Mouse (Mus musculus) heart, postnatal 4 days (tissue): ENCODE results near the gene Col23a1. TPM values are rescaled to one million over a fixed set of nuclear protein-coding genes. Genes with fewer than 3 reads are reported as not detected.

Source experiments
- DNase-seq: peaks from one replicate; pipeline ENCODE4 v3.0.0; 2021
- total RNA-seq, 2 experiments: library from RNA; stranded (reverse); gene quantifications; 2 replicates each; pipeline ENCODE4 v1.2.3; 2021

Gene Col23a1
- total RNA-seq: 1 to 10 TPM; 5.7 to 6.0 TPM

DNA sequence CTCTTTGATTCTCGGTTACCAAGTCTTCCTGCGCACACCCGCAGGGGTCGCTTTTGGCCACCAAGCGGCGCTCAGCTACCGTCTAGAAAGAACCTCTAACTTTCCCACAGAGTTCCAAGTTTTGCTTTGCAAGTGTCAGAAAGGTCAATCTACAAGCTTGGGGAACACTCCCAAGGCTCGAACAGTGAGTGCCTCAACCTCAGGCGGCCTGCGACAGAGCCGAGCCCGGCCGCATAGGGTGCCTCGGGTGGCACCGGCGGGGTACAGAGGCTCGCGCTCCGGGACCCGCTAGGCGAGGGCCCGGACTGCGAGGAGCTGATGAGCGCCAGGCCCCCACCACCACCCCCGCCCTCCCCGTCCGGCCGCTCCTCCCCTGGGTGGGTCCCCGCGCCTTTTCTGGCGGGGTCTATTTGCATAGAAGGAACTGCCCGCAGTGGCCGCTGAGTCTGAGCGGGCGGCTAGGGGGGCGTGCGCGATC is at the start of gene Col23a1:
Gene Col23a1 (plus strand): TSS at position 357 of the 478 bp plus-strand sequence.
- peak; percentile 83 for DNase-seq

DNA sequence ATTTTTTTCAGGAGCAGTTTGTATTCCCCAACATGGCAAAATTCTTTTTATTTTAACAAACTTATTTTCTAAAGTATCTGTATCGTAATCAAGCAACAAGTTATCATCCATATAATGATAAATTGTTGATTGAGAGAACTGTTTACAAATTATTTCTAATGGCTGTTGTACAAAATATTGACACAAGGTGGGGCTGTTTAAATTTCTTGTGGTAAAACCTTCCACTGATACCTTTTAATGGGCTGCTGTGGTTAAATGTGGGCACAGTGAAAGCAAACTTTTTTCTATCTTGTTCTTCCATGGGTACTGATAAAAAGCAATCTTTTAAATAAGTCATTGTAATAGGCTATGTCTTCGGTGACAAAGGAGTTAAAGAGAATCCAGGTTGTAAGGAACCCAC is 46.8 kb upstream of the Col23a1 start:
- DNase-seq: no peak

DNA sequence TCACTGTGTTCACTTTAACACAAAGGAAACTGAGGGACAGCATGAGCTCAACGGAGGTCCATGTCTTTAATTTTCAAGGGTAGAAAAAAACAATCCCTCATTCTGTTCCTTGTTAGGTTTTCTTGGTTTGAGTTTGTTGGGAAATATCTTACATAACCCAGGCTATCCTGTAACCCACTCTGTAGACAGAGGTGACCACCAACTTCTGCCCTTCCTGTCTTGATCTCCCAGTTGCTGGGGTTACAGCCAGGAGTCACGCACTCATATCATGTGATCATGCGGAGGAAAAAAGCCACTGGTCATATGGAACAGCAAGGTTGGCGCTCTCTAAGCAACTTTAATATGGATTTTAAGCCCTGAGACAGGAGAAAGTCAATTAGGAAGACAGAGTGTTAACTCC is 32.7 kb upstream of the Col23a1 start:
- no peak for DNase-seq

DNA sequence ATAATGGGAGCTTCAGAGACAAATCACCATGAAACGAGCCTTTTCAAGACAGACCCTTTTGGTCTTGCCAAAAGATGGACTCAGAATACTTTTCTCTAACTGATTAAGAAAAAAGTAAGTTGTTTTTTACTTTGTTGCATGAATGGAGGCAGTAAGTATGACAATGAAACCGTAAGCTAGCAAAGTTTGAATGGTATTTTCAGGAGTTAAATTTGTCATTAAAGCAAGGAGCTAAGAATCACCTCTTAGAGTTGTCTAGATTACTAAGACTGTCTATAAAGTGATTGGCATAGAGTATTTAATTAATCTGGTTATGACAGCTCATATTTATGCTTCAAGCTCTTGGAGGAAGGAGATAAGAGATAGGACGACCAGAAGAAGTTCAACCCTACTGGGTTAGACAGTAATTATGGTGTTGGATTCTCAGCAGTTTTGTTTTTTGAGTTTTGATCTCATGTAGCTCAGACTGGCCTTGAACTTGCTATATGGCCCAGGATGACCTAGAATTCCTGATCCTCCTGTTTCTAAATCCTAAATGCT is 28.0 kb upstream of the Col23a1 start, which contains the start of gene Clk4:
Gene Clk4 (plus strand): TSS at position 51 of the 540 bp plus-strand sequence.
- DNase-seq: no peak

DNA sequence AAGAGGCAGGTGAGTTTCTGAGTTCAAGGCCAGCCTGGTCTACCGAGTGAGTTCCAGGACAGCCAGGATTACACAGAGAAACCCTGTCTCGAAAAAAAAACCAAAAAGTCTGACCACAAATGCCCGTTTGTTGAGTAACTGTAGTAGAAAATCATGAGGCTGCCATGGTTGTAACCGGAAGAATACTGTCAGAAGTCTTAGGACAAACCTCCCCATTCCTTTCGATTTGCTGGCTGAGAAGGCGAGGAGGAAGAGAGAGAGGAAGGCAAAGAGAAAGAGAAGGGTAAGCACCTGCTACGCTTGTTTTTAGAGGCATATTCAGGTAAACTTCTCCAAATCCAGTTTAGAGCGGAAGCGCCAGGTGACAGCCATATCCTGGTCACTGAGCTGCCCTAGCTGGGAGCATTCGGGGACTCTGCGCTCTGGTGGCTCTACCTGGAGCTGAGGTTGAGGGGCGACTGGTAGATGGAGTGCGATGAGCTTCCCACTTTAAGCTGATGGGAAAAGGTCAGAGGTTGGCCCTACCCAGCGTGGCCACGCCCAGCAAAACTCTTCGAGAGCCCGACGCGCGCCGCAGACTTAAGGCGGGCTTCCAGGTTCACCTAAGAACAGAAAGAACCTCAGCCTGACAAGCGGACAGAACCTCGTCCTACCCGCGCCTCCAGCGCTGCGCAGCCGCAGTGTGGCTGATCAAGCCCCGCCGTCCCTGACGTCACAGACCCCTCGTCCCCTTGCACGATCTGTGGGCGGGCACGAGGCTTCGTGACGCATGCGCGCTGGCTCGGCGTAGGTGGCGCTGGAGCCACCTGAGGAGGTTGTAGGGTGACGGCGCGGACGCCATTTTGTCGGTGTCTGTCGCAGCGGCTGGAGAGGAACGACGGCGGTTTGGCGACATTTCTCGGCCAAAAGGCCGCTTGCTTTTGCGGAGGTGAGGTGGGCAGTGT is 27.1 kb upstream of the Col23a1 start, which contains the start of gene BC049762:
Gene BC049762 (minus strand): TSS at position 705 of the 944 bp plus-strand sequence.
- DNase-seq: peak; percentile 99

DNA sequence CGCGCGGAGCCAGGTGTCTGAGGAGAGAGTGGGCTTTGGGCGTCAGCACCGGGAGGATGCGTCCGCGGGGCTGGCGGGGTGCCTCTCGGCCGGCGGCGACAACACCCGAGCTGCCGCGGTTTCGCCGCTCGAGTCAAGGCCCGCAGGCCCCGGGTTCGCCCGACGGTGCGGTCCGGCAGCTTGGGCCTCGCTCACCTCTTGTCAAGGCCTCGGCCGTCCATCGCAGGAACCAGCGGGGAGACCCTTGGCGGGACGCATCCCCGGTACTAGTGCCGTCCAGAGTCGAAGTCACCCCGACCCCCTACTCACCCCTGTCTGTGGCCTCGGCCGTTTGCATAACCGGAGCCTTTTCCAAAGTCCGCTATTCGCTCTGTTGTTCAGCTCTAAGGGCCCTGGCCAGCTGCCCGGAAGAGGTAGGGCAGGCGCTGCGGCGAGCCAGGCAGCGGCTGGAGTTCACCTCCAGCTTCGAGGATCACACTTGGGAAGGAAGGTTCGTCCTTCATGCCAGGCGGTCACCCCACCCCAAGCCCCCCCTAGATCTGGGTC is 26.4 kb upstream of the Col23a1 start:
- DNase-seq: peak; percentile 78

DNA sequence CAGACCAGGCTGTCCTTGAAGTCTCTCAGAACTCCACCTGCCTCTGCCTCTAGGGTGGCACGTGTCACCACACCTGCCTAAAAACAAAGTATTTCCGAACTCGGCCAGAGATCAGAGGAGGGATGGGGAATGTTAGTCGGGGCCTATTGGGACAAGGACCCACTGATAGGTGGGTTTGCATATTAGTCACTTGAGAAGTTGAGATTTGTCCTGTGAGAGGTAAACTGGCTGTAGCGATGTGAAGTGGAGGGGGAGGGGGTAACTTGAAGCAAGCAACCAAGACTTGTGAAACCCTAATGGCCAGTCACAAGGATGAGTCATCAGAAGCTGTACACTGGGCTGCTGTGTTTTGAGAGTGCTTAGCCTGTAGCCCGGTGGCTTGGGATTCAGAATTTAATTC is 25.4 kb upstream of the Col23a1 start:
- peak; percentile 10 for DNase-seq

DNA sequence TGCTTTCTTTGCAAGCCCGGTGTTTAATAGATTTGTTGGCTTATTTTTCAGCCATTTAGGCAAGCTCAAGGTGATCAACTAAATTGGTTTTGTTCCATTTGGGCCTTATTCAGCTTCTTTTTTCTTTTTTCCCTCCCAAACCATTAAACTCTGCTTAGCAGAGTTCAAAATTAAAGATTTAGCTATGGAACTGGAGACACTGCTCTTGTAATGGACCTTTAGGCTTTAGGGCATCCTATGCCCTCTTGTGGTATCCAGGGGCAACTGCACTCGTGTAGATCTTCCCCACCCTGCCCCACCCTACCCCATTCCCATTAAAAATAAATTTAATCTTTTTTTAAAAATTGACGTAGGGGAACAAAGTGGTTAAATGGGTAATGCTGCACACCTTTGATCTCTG is 24.4 kb upstream of the Col23a1 start:
- DNase-seq: peak; percentile 22

DNA sequence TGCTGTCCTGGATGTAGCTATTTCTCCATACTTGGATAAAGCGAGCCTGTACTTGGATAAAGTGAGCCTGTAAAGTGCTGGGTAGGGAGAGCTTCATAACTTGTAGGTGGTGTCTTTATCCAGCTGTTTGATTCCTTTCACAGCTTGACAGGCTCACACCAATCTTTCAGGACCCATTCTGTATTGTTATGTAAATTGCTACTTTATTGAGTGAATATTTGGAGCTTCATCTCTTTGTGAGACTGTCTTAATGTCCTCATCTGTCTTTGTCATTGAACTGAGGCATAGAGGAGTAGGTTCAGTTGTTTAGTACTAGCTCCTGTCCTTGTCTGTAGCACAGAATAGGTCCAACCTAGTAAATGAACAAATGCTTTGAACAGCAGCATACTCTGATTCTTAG is 15.3 kb upstream of the Col23a1 start:
- DNase-seq: no peak

DNA sequence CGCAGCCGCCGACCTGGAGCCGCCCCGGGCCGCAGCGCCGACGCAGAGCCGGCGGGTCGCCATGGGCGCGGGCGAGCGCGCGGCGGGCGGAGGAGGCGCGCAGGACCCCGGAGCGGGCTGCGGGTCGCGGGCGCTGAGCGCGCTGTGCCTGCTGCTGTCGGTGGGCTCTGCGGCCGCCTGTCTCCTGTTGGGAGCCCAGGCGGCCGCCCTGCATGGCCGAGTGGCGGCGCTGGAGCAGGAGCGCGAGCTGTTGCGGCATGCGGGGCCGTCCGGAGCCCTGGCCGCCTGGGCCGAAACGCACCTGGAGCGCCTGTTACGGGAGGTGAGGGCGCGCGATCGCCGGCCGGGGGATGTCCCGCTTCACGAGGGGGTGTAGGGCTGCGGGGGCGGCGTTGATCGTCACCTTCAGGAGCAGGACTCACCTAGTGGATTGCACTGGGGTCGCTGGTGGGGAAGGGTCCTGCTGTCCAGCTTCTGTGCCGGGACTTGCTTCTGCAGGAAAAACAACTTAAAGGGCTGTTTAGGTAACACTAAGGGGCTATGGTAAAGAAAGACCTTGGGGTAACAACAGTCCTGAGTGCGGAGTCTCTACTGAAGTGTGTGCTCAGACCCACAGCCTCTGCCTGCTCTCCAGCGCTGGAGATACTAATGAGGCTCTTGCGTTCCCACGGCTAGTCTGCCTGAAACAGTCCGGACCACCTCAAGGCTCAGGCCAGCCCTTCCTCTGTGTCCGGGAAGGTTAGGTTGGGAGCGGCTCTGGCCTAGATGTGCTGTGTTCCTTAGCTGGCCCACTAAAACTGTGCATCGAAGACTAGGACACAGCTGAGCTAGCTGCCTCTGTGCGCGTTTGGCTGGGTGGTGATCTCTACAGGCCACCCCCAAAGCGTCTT is 591 bp downstream of the Col23a1 start:
- peak; percentile 66 for DNase-seq

DNA sequence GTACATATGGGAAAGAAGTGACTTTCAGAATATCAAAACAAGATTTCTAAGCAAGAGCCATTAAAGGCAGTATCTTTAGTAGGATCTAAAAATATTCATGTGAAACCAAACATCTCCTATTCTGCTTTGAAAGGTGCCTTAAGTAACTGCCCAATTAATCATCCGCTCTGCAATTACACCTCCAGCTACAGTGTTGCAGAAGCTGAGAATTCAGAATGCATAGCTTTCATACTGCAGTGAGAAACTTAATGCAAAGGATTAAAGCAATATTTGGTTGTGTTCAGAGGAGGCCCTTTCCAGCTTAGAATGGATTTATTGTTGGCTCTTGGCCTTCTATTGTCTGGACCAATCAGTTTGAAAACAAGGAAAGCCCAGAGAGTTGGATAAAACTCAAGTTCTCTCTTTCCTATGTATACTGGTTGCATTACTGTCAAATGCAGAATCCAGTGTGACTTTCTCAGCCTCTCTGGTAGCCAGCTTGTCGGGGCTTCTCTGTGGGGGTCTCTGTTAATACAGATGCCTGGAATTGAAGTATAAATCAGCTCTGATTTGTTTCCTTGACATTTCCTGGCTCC is 4.3 kb downstream of the Col23a1 start:
- no peak for DNase-seq

DNA sequence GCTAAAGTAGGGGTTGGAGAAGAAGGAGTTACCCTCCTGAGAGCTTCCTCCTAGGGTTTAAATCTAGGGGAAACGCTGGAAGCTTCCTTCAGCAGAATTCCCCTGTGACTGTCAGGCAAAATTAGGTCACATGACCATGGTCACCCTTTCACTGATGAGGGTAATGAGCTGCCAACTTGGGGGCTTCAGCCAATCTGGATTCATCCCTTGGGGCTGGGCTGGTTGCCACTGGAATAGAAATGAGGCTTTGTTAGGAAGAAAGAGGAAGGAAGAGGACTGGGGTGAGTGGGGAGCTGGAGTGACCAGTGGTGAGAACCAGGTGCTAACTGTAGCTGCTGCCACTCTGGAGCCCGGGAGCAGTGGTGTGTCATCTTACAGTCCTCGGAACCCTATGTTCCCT is 6.0 kb downstream of the Col23a1 start:
- no peak for DNase-seq

DNA sequence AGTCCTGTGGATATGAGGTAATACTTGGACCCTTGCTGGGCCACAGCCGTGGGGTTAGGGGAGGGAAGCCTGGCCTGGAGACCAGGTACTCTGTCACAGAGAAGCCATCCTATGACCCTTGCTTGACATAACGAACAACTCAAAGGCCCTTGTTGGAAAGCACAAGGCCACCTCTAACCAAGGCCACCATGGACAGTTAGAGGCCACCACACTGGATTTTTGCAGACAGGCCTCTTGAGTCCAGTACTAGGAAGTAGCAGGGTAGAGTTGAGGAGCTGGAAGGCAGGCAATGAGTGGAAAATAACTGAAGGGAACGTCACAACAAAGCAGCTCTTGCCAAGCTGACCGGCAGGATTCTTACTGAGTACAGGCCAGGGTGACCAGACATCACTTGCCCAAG is 9.0 kb downstream of the Col23a1 start:
- no peak for DNase-seq

DNA sequence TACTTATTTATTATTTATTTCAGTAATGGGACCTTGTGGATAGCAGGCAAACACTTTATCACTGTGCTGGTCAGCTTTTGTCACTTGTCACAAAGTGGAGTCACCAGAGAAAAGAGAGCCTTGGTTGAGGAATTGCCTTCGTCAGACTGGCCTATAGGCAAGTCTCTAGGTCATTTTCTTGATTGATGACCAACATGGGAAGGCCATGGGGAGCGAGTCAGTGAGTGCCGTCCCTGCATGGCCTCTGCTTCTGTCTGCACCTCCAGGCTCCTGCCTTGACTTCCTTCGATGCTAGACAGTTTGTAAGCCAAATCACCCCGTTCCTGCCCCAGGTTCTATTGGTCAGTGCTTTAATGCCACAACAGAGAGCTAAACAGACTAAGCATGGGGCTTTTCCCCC is 12.7 kb downstream of the Col23a1 start:
- no peak for DNase-seq

DNA sequence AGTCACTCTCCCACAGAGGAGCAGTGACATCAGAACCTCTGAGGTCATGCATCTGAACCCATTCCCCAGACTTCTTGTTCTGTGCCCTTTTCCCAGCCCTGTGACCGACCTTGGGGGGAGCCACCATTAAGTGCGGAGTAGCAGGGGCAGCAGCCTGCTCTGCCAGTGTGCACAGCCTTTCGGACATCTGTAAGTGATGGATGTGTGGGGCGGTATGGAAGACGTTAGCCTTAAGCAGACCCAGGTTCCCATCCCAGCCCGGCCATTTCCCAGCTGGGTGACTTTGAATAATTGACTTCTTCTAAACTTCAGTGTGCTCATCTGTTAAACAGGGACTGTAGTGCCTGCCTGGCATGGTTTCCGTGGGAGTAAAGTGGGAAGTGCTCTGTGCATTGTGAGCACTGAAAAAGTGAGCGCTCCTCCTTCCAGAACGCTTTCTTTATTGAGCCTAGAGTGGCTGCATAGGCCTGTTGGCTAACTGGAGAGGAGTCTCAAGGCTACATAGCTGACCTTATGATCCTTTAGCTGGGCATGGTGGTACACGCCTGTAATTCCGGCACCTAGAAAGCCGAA is 14.3 kb downstream of the Col23a1 start:
- DNase-seq: no peak

DNA sequence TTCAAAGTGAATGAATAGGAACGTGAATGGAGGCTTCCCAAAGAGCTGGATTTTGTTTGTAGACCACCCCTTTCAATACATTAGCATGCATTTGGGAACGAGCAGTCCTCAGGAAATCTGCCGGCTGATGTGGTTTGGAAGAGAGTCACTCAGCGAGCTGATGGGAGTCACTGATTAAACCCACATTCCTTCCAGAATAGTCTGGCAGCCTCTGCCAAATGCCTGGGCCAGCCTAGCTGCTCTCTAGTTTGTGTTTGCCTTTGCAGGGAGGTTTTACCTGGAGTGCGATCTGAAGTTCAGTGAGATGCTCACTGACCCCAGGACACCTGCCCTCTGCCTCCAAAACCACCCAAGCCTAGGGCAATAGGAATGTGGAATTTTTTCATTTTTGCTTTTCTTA is 18.6 kb downstream of the Col23a1 start:
- no peak for DNase-seq

DNA sequence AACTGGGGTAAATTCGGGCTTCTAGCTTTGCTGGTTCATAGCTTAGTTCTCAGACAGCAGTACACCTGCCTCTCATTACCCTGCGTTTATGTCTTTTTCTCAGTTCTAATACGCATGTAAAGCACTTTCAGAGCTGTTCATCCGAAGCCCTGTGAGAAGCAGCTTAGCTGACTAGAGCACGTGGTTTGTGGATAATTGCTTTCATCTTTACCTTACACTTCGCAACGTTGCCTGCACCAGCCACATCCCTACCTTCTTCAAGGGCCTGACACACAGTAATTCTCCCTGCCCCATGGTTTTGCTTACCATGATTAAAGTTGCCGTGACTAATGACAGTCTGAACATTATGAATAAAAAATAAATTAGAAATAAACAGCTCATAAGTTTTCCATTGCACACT is 22.1 kb downstream of the Col23a1 start:
- DNase-seq: no peak

DNA sequence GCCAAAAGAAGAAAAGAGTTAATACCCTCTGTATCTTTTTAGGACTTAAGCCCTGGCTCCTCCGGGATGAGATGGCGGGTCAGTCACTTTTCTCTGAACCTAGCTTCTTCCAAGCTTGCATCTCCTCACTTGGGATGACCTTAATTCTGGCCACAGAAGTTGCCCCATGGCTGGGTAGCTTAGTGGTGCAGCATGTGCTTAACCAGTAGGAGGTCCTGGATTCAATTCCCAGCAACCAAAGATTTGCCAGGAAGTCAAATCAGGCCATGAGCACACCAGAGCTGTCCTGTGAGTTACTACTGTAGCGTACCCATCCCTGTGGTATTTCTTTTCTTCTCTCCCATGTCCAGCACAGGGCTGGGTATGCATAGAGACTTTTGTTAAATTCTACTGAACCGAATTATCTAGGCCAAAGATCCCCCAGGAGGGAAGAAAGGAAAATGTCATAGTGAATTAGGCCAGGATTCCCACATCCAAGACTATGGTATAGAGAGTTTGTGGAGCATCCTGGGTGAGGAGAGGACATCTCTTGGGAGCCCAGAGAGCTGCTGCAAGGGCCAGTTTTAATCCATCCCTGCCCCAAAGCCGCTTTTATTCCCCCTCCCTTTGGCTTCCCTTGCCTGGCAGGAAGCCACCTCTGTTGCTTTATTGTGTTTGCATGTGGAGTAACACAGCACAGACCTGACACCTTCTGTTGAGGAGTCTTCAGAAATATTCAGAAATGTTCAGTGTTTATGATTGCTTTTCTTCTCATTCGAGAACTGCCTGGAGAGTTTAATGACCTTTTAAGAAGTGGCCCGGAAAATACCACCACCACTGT is 26.5 kb downstream of the Col23a1 start:
- DNase-seq: no peak

DNA sequence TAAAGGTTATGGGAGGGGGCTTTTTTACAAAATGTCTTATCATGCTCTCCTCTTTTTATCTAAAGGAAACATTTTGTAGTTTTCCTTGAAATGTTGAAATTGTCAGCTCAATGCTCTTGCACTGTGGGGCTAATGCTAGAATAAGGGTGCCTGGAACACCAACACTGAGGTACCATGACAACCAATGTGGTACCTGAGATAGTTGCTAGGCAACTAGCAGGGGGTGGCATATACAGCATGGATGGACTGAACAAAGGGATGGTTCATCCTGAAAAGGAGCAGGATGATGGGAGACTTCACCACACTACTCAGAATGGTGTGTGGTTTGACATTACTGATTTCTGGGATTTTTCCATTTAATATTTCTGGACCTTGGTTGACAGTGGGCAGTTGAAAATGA is 30.9 kb downstream of the Col23a1 start:
- no peak for DNase-seq

DNA sequence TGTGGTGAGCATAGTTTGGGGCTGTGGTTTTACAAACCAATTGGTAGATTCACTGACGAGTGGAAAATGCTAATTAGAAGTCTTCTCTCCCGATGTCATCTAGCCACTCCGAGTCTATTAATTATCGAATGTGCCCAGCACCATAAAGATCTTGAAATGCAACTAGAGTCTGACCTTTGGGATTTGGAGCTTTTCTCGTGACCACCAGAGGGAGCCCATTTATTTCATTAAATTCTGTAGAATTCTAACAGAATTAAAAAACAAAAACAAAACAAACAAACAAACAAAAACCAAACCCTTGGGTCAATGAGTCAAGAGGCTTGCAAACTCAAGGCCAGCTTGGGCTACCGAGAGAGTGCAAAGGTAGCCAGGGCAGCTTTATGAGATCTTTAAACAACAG is 37.2 kb downstream of the Col23a1 start:
- DNase-seq: no peak
